Mouse (Mus musculus) heart, embryonic 11.5 days (tissue): Measurements from ENCODE around the gene Epb41l5. TPM values are rescaled to one million over a fixed set of nuclear protein-coding genes. Genes with fewer than 3 reads are reported as not detected.

Experiments
- ATAC-seq: fragments of 200-750 bp; cut with Nextera tagmentation; replicated peaks from 2 replicates; pipeline ENCODE4 v1.8.0; 2017; ENCODE audit warnings: moderate library complexity; ENCODE audit not compliant: insufficient number of reproducible peaks, low FRiP score, low TSS enrichment
- H3K27ac ChIP-seq: fragments of 300-500 bp; sonication (generic); 2 replicates; pipeline ENCODE4 v1.5.1; 2014; ENCODE audit warnings: mild to moderate bottlenecking, low read depth, low read length
- H3K27me3 ChIP-seq: fragments of 300-500 bp; sonication (generic); 2 replicates; pipeline ENCODE4 v1.6.1; 2014; ENCODE audit warnings: mild to moderate bottlenecking, low read length, mixed read lengths; ENCODE audit not compliant: control insufficient read depth, insufficient read depth
- H3K36me3 ChIP-seq: fragments of 300-500 bp; sonication (generic); 2 replicates; pipeline ENCODE4 v1.6.1; 2014; ENCODE audit warnings: mild to moderate bottlenecking, low read length, moderate library complexity, mixed read lengths; ENCODE audit not compliant: control insufficient read depth, insufficient read depth
- H3K4me1 ChIP-seq: fragments of 300-500 bp; sonication (generic); 2 replicates; pipeline ENCODE4 v1.6.1; 2014; ENCODE audit warnings: low read length; ENCODE audit not compliant: control insufficient read depth, insufficient read depth
- H3K4me2 ChIP-seq: fragments of 300-500 bp; sonication (generic); 2 replicates; pipeline ENCODE4 v1.6.1; 2014; ENCODE audit warnings: mild to moderate bottlenecking, moderate library complexity
- H3K4me3 ChIP-seq: fragments of 300-500 bp; sonication (generic); 2 replicates; pipeline ENCODE4 v1.5.1; 2014; ENCODE audit warnings: low read depth, low read length
- H3K9ac ChIP-seq: fragments of 300-500 bp; sonication (generic); 2 replicates; pipeline ENCODE4 v1.6.1; 2014; ENCODE audit warnings: mild to moderate bottlenecking, low read depth, low read length, moderate library complexity
- H3K9me3 ChIP-seq: fragments of 300-500 bp; sonication (generic); replicated peaks from 2 replicates; pipeline ENCODE4 v1.6.1; 2016; ENCODE audit warnings: low read length; ENCODE audit not compliant: control insufficient read depth
- WGBS: fragments of 180-500 bp; shearing (Covaris S2); extraction: QIAGEN DNeasy Blood & Tissue Kit; methylation state at CpG from one replicate; pipeline ENCODE4 v1.1.7; 2014; ENCODE audit not compliant: insufficient replicate concordance; 5-methylcytosine and 5-hydroxymethylcytosine counted together
- polyA plus RNA-seq: library from polyadenylated mRNA; unstranded; fragments of >200 nt; fragmentation: Nextera tagmentation; extraction: Ambion mirVana; gene quantifications from 2 replicates; pipeline ENCODE4 v1.2.1, GENCODE M21; 2014

The Epb41l5 gene
- polyA plus RNA-seq, 1 experiment from 2014 or later = 29.6 TPM

DNA sequence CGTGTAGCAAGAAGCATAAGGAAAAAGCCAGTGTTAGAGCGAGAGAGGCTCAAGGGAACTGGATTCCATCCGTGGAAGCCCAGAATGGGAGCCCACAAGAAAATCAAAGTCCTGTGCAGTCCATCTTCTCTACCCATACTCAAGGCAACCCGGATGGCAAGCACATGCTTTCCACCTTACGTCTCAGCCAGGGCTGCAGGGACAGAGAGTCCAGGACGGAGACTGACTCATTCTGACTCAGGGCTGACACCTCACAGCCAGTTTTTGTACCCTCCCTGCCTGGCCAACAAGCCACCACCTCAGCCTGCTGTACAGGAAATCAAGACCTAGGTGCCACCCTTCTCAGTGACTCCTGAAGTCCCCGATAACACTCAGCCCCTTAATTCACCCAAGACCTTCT lies 139.3 kb downstream of the Epb41l5 start:
- no peak for ATAC-seq
- H3K27me3 ChIP-seq = no peaks in the 10 kb centered on the region
- peaks cover 22% of the 10 kb centered on the region for H3K4me1 ChIP-seq
- no peak overlapping the region for H3K4me3 ChIP-seq
- no peaks in the 10 kb centered on the region for H3K9me3 ChIP-seq
- H3K27ac ChIP-seq = no peak overlapping the region
- no peak overlapping the region for H3K9ac ChIP-seq
- WGBS = 72% methylated on average over 7 of the region's 7 CpGs
- no peak overlapping the region for H3K4me2 ChIP-seq
- no peaks in the 10 kb centered on the region for H3K36me3 ChIP-seq

DNA sequence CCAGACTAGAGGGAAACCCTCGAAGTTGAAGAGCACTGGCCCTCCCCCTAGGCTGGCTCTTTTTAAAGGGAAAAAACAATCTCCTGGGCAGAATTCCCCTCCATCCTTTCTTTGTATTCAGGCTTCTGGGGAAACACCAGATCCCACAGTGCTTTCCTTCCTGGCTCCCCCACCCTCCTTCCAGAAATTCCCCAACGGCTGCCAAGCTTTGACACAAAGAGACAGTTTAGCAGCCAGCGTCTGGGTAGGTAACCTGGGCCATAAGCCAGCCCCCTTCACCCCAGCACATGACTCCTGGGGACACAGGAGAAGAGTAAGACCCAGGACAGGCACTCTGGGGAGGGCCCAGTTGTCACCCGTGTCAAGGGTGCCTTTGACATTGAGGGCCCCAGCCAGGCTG lies 140.3 kb downstream of the Epb41l5 start:
- Histone ChIP-seq H3K9me3 (no peaks in the 10 kb centered on the region), H3K4me3 (no peak overlapping the region), H3K4me2 (no peak overlapping the region), H3K9ac (no peak overlapping the region), H3K4me1 (peaks cover 22% of the 10 kb centered on the region), H3K36me3 (no peaks in the 10 kb centered on the region), H3K27ac (peak overlapping the region; percentile 24), H3K27me3 (no peaks in the 10 kb centered on the region)
- 36% methylated on average over 4 of the region's 4 CpGs for WGBS
- ATAC-seq = no peak

GRCm38 (mm10) chr1:119505951-119506350 lies 142.8 kb downstream of the Epb41l5 start:
- Histone ChIP-seq H3K27me3 (no peaks in the 10 kb centered on the region), H3K27ac (no peak overlapping the region), H3K4me3 (no peak overlapping the region), H3K4me1 (peaks cover 41% of the 10 kb centered on the region), H3K9ac (no peak overlapping the region), H3K4me2 (no peak overlapping the region), H3K36me3 (0 out of 2 replicates have a peak, but pooled peaks cover 3% of the 10 kb centered on the region), H3K9me3 (no peaks in the 10 kb centered on the region)
- no peak for ATAC-seq
- 87% methylated on average over 3 of the region's 3 CpGs for WGBS

DNA sequence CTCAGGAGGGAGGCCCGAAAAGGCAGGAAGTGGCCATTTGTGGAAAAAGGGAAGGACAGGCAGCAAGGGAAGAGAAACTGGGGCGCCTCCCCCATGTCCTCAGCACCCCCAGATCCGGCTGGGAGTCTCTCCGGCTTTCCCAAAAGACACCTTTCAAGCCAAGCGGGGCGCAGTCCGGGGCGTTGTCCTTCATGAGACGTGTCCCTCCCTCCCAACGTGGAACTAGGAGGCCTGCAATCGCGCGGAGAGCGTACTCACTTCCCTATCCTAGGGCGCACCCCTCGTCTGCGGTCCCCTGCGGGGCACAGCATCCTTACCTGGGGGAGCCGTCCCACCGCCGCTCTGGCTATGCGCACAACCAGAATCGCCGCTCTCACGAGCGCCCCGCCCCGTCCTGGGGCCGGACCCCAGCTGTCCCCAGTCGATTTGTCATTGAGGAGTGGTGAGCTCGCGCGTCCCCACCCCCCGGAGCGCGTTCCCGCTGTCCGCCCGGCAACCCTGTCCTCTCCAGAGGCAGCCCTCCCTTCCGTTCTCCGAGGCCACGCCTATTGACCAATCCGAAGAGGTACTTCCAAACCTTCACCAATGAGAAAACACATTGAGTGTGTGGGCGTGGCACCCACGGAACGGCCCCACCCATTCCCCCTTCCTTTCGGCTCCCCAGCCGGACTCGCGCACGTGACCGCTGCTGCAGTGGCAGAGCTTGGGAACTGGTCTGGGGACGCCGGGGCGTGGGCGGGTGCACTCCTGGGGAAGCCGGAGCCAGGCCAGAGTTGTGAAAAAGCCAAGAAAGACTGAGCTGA lies 144.3 kb downstream of the Epb41l5 start, which contains the start of gene Ralb:
Gene Ralb, minus strand, starts transcription at position 535 of the 803 bp plus-strand sequence.
- ATAC-seq = peak; percentile 97
- Histone ChIP-seq H3K27me3 (no peaks in the 10 kb centered on the region), H3K9ac (peak within 1 kb of the TSS; percentile 91), H3K4me3 (peak within 1 kb of the TSS; percentile 85), H3K36me3 (peaks cover 9% of the 10 kb centered on the region; the same call in 1 of the 2 replicates), H3K4me2 (peak within 1 kb of the TSS; percentile 83), H3K27ac (peak within 1 kb of the TSS; percentile 86), H3K9me3 (no peaks in the 10 kb centered on the region), H3K4me1 (peaks cover 31% of the 10 kb centered on the region)
- under 1% methylated on average over 57 of the region's 57 CpGs for WGBS

DNA sequence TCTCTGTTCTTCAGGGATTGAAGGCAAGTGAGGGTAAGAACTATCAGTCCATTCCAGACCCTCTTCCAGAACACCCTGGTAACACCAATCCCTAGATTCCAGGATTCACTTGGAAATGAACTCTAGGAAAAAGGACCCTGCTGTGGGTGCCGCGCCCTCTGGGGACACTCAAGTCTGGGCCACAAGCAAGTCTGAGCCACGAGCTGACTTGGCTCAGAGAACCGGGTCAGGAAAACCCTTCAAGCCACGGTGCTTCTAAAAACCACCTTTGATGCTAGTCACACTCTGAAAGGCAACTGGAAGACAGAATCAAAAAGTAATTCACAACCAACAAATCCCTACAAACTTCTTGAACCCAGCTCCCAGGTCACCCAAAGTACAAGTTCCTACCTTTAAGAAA lies 145.0 kb downstream of the Epb41l5 start:
- peak overlapping the region; percentile 91 for H3K9ac ChIP-seq
- 8% methylated on average over 5 of the region's 5 CpGs for WGBS
- peak overlapping the region; percentile 86 for H3K27ac ChIP-seq
- no peaks in the 10 kb centered on the region for H3K9me3 ChIP-seq
- no peaks in the 10 kb centered on the region for H3K27me3 ChIP-seq
- peaks cover 30% of the 10 kb centered on the region for H3K4me1 ChIP-seq
- H3K4me3 ChIP-seq = peak overlapping the region; percentile 85
- H3K36me3 ChIP-seq = peaks cover 9% of the 10 kb centered on the region; the same call in 1 of the 2 replicates
- H3K4me2 ChIP-seq = peak overlapping the region; percentile 83
- ATAC-seq = no peak

DNA sequence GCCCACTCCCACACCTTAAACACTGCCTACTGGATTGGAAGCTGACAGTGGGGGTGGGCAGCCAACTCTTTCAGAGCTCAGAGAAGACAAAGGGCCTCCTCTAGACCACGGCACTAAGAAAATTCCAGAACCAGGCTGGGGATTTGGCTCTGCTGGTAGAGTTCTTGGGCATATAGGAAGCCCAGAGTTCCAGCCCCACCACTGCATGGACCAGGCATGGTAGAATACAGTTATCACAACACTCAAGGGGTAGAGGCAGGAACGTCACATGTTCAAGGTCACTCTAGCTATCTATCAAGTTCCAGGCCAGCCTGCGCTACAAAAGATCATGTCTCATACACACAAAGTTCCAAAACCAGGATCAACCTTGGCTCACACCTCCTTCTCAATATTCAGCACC lies 145.6 kb downstream of the Epb41l5 start:
- H3K4me3 ChIP-seq = peak overlapping the region; percentile 85
- peak overlapping the region; percentile 83 for H3K4me2 ChIP-seq
- H3K4me1 ChIP-seq = peaks cover 33% of the 10 kb centered on the region
- peaks cover 9% of the 10 kb centered on the region; the same call in 1 of the 2 replicates for H3K36me3 ChIP-seq
- no peaks in the 10 kb centered on the region for H3K9me3 ChIP-seq
- no peaks in the 10 kb centered on the region for H3K27me3 ChIP-seq
- 40% methylated on average over 3 of the region's 3 CpGs for WGBS
- no peak for ATAC-seq
- peak overlapping the region; percentile 86 for H3K27ac ChIP-seq
- H3K9ac ChIP-seq = peak overlapping the region; percentile 91

- peak overlapping the region; percentile 83 for H3K4me2 ChIP-seq
- H3K27me3 ChIP-seq = no peaks in the 10 kb centered on the region
- H3K36me3 ChIP-seq = peaks cover 9% of the 10 kb centered on the region; the same call in 1 of the 2 replicates
- no peak for ATAC-seq
- H3K4me3 ChIP-seq = peak overlapping the region; percentile 85
- no peaks in the 10 kb centered on the region for H3K9me3 ChIP-seq
- H3K9ac ChIP-seq = peak overlapping the region; percentile 91; the same call in 1 of the 2 replicates
- WGBS = 84% methylated on average over 11 of the region's 11 CpGs
- peaks cover 35% of the 10 kb centered on the region for H3K4me1 ChIP-seq
- no peak overlapping the region for H3K27ac ChIP-seq
Observed at GRCm38 (mm10) chr1:119502729-119503128, 146.1 kb downstream of the Epb41l5 start.

GRCm38 (mm10) chr1:119501881-119502280 lies 146.9 kb downstream of the Epb41l5 start:
- no peaks in the 10 kb centered on the region for H3K27me3 ChIP-seq
- peaks cover 9% of the 10 kb centered on the region; the same call in 1 of the 2 replicates for H3K36me3 ChIP-seq
- no peak overlapping the region for H3K9ac ChIP-seq
- H3K9me3 ChIP-seq = no peaks in the 10 kb centered on the region
- peak overlapping the region; percentile 42 for H3K4me2 ChIP-seq
- H3K4me3 ChIP-seq = no peak overlapping the region
- no peak for ATAC-seq
- H3K27ac ChIP-seq = peak overlapping the region; percentile 70
- peaks cover 41% of the 10 kb centered on the region for H3K4me1 ChIP-seq
- WGBS = 37% methylated on average over 8 of the region's 8 CpGs
